Mouse (Mus musculus) 3T3-L1 (cell line): ENCODE measurements around the gene Scnn1b.
A peak's percentile ranks its signal among the peaks of the same experiment; 100 is the strongest.

Source experiments
- DNase-seq: peaks from one replicate; pipeline ENCODE4 v3.0.0-alpha.2; 2015; ENCODE audit warnings: low read depth, low spot score

Scnn1b gene

GRCm38 (mm10) chr7:121912250-121912649 lies 47.4 kb downstream of the Scnn1b start:
- DNase-seq = no peak

GRCm38 (mm10) chr7:121913944-121914343 lies 49.1 kb downstream of the Scnn1b start:
- no peak for DNase-seq

GRCm38 (mm10) chr7:121924361-121924760 lies 59.5 kb downstream of the Scnn1b start:
- no peak for DNase-seq

- DNase-seq = no peak
Measured at GRCm38 (mm10) chr7:121927882-121928281, 63.0 kb downstream of the Scnn1b start.

- DNase-seq = peak; percentile 2
Measured at GRCm38 (mm10) chr7:121931246-121931645, 66.4 kb downstream of the Scnn1b start.

- no peak for DNase-seq
Measured at GRCm38 (mm10) chr7:121933675-121934074, 68.8 kb downstream of the Scnn1b start.

- DNase-seq = no peak
Measured at GRCm38 (mm10) chr7:121934346-121934745, 69.5 kb downstream of the Scnn1b start.

- DNase-seq = no peak
Measured at GRCm38 (mm10) chr7:121935906-121936794, 71.3 kb downstream of the Scnn1b start.

GRCm38 (mm10) chr7:121936861-121937630 lies 72.2 kb downstream of the Scnn1b start:
- DNase-seq = no peak

GRCm38 (mm10) chr7:121938124-121938891 lies 73.5 kb downstream of the Scnn1b start:
- no peak for DNase-seq

- no peak for DNase-seq
Measured at GRCm38 (mm10) chr7:121939244-121939643, 74.4 kb downstream of the Scnn1b start.

GRCm38 (mm10) chr7:121939729-121940128 lies 74.9 kb downstream of the Scnn1b start:
- no peak for DNase-seq

GRCm38 (mm10) chr7:121941016-121941415 lies 76.2 kb downstream of the Scnn1b start:
- DNase-seq = no peak

- no peak for DNase-seq
Measured at GRCm38 (mm10) chr7:121941640-121942039, 76.8 kb downstream of the Scnn1b start.

- no peak for DNase-seq
Measured at GRCm38 (mm10) chr7:121942371-121942770, 77.5 kb downstream of the Scnn1b start.

GRCm38 (mm10) chr7:121946196-121946595 lies 81.4 kb downstream of the Scnn1b start:
- DNase-seq = no peak

GRCm38 (mm10) chr7:121947513-121947912 lies 82.7 kb downstream of the Scnn1b start:
- no peak for DNase-seq

- DNase-seq = peak; percentile 4
Measured at GRCm38 (mm10) chr7:121954891-121955669, 90.2 kb downstream of the Scnn1b start.

- no peak for DNase-seq
Measured at GRCm38 (mm10) chr7:121955802-121956201, 91.0 kb downstream of the Scnn1b start.

GRCm38 (mm10) chr7:121961913-121962570 lies 97.2 kb downstream of the Scnn1b start:
- no peak for DNase-seq

- no peak for DNase-seq
Measured at GRCm38 (mm10) chr7:121962571-121962959, 97.7 kb downstream of the Scnn1b start.
